Mouse (Mus musculus) MEL (cell line): ENCODE data around the gene Fam204a. TPM values are rescaled to one million over a fixed set of nuclear protein-coding genes. Genes with fewer than 3 reads are reported as not detected.

Experiments used
- DNase-seq: peaks from one replicate; pipeline ENCODE4 v3.0.0; 2011; ENCODE audit warnings: low read depth, low spot score
- H3K27ac ChIP-seq: 2 replicates; pipeline ENCODE4 v1.5.1; 2012; ENCODE audit warnings: low read depth, mild to moderate bottlenecking, control low read depth, low read length, moderate library complexity; ENCODE audit not compliant: control insufficient read depth
- H3K27me3 ChIP-seq, 2 experiments: fragments of 150-350 bp in 1 of 2; sonication (generic) in 1 of 2; 2 replicates each; pipeline ENCODE4 v1.6.1; 2012; ENCODE audit warnings: low read length in 2 of 2, mild to moderate bottlenecking in 2 of 2, improper control_type of control experiment in 1 of 2, moderate library complexity in 1 of 2; ENCODE audit not compliant: insufficient read depth in 2 of 2, control insufficient read depth in 1 of 2
- H3K36me3 ChIP-seq, 2 experiments: 2 replicates each; pipeline ENCODE4 v1.6.1; 2012 to 2014; ENCODE audit warnings: low read length in 2 of 2, improper control_type of control experiment in 1 of 2, inconsistent platforms in 1 of 2, mild to moderate bottlenecking in 1 of 2; ENCODE audit not compliant: insufficient read depth in 2 of 2, control insufficient read depth in 1 of 2
- H3K4me1 ChIP-seq, 2 experiments: fragments of 150-350 bp in 1 of 2; sonication (generic) in 1 of 2; 2 replicates each; pipeline ENCODE4 v1.6.1; 2012; ENCODE audit warnings: low read length in 2 of 2, improper control_type of control experiment in 1 of 2, mild to moderate bottlenecking in 1 of 2; ENCODE audit not compliant: insufficient read depth in 2 of 2, control insufficient read depth in 1 of 2
- H3K4me3 ChIP-seq, 2 experiments: fragments of 150-350 bp in 1 of 2; sonication (generic) in 1 of 2; 2 replicates each; pipeline ENCODE4 v1.5.1; 2012; ENCODE audit warnings: low read depth in 2 of 2, low read length in 2 of 2, mild to moderate bottlenecking in 2 of 2, moderate library complexity in 2 of 2, control low read depth in 1 of 2, improper control_type of control experiment in 1 of 2; ENCODE audit not compliant: control insufficient read depth in 1 of 2, insufficient read depth in 1 of 2
- H3K79me2 ChIP-seq: 2 replicates; pipeline ENCODE4 v1.6.1; 2012; ENCODE audit warnings: mild to moderate bottlenecking, low read length, moderate library complexity; ENCODE audit not compliant: control insufficient read depth, poor library complexity, insufficient read depth
- H3K9ac ChIP-seq: 2 replicates; pipeline ENCODE4 v1.6.1; 2012; ENCODE audit warnings: low read depth, mild to moderate bottlenecking, control low read depth, low read length, moderate library complexity; ENCODE audit not compliant: control insufficient read depth, poor library complexity, severe bottlenecking
- H3K9me3 ChIP-seq: fragments of 150-350 bp; sonication (generic); replicated peaks from 2 replicates; pipeline ENCODE4 v1.6.1; 2012; ENCODE audit warnings: mild to moderate bottlenecking, low read length, improper control_type of control experiment, moderate library complexity; ENCODE audit not compliant: insufficient read depth
- ELF1 ChIP-seq: IDR thresholded peaks from 2 replicates; pipeline ENCODE4 v1.6.1; 2014; ENCODE audit warnings: low read depth, mild to moderate bottlenecking, inconsistent platforms, low read length, improper control_type of control experiment, moderate library complexity
- GATA1 ChIP-seq: IDR thresholded peaks from 2 replicates; pipeline ENCODE4 v1.6.1; 2011; ENCODE audit warnings: low read depth, low read length, improper control_type of control experiment
- HCFC1 ChIP-seq: IDR thresholded peaks from 2 replicates; pipeline ENCODE4 v1.6.1; 2012; ENCODE audit warnings: low read depth, mild to moderate bottlenecking, inconsistent platforms, low read length, improper control_type of control experiment, moderate library complexity
- MAZ ChIP-seq: IDR thresholded peaks from 2 replicates; pipeline ENCODE4 v1.6.1; 2012; ENCODE audit warnings: low read depth, mild to moderate bottlenecking, inconsistent platforms, low read length, improper control_type of control experiment
- MEF2A ChIP-seq: IDR thresholded peaks from 2 replicates; pipeline ENCODE4 v1.6.1; 2014; ENCODE audit warnings: low read depth, mild to moderate bottlenecking, inconsistent platforms, low read length, improper control_type of control experiment; ENCODE audit not compliant: poor library complexity, insufficient replicate concordance, severe bottlenecking; ENCODE audit errors: extremely low read depth
- MXI1 ChIP-seq: IDR thresholded peaks from 2 replicates; pipeline ENCODE4 v1.6.1; 2011; ENCODE audit warnings: mild to moderate bottlenecking, low read depth, low read length, improper control_type of control experiment
- MYB ChIP-seq: IDR thresholded peaks from 2 replicates; pipeline ENCODE4 v1.6.1; 2011; ENCODE audit warnings: mild to moderate bottlenecking, low read depth, low read length, improper control_type of control experiment
- MYC ChIP-seq: IDR thresholded peaks from 2 replicates; pipeline ENCODE4 v1.6.1; 2011; ENCODE audit warnings: low read depth, mild to moderate bottlenecking, low read length, improper control_type of control experiment, moderate library complexity
- NELFE ChIP-seq: IDR thresholded peaks from 2 replicates; pipeline ENCODE4 v1.6.1; 2011; ENCODE audit warnings: low read depth, low read length, improper control_type of control experiment
- POLR2AphosphoS5 ChIP-seq: IDR thresholded peaks from 2 replicates; pipeline ENCODE4 v1.6.1; 2012; ENCODE audit warnings: low read depth, borderline replicate concordance, mild to moderate bottlenecking, inconsistent platforms, low read length, moderate library complexity, mixed read lengths
- RCOR1 ChIP-seq: IDR thresholded peaks from 2 replicates; pipeline ENCODE4 v1.6.1; 2012; ENCODE audit warnings: low read depth, mild to moderate bottlenecking, inconsistent platforms, low read length, improper control_type of control experiment
- SIN3A ChIP-seq: IDR thresholded peaks from 2 replicates; pipeline ENCODE4 v1.6.1; 2012; ENCODE audit warnings: low read length, improper control_type of control experiment, inconsistent platforms
- TAL1 ChIP-seq: IDR thresholded peaks from 2 replicates; pipeline ENCODE4 v1.6.1; 2012; ENCODE audit warnings: mild to moderate bottlenecking, inconsistent platforms, low read length, moderate library complexity, mixed read lengths
- UBTF ChIP-seq: IDR thresholded peaks from 2 replicates; pipeline ENCODE4 v1.6.1; 2012; ENCODE audit warnings: low read depth, mild to moderate bottlenecking, inconsistent platforms, low read length, improper control_type of control experiment, moderate library complexity, borderline replicate concordance; ENCODE audit not compliant: insufficient read depth
- USF1 ChIP-seq: IDR thresholded peaks from 2 replicates; pipeline ENCODE4 v1.6.1; 2014; ENCODE audit warnings: low read depth, mild to moderate bottlenecking, inconsistent platforms, low read length, improper control_type of control experiment, moderate library complexity
- ZMIZ1 ChIP-seq: IDR thresholded peaks from 2 replicates; pipeline ENCODE4 v1.6.1; 2012; ENCODE audit warnings: low read depth, mild to moderate bottlenecking, inconsistent platforms, low read length, improper control_type of control experiment, moderate library complexity
- polyA plus RNA-seq, 2 experiments: library from polyadenylated mRNA; stranded (reverse) in 1 of 2; unstranded in 1 of 2; fragments of >175 nt in 1 of 2; fragments of >200 nt in 1 of 2; gene quantifications; 2 replicates each; pipeline versions ENCODE4 v1.2.1 to v1.2.4; 2012; ENCODE audit warnings: low replicate concordance in 2 of 2, low read depth in 1 of 2; ENCODE audit not compliant: insufficient read length in 2 of 2, insufficient read depth in 1 of 2, missing spikeins in 1 of 2
- total RNA-seq: library from RNA; depleted of rRNA; stranded (reverse); fragments of 300-350 nt; gene quantifications from 2 replicates; pipeline ENCODE4 v1.2.3, GENCODE M21; 2012

The Fam204a gene
- total and polyA plus RNA-seq, 3 experiments, result 51.2 to 54.0 TPM; not detected in 1

GRCm38 (mm10) chr19:60251197-60251596, 24.7 kb upstream of the Fam204a start:
- peaks cover 7 to 17% of the 10 kb centered on the region in 2 experiments for H3K27me3 ChIP-seq
- no peaks in the 10 kb centered on the region for H3K4me1 ChIP-seq
- no peak overlapping the region for H3K27ac ChIP-seq
- TF ChIP-seq USF1 (no peak), MAZ (no peak), UBTF (no peak), POLR2AphosphoS5 (no peak), MEF2A (no peak), ELF1 (no peak), SIN3A (no peak)
- H3K9ac ChIP-seq, result no peak overlapping the region
- no peaks in the 10 kb centered on the region for H3K36me3 ChIP-seq
- no peak for DNase-seq
- no peak overlapping the region for H3K4me3 ChIP-seq
- H3K79me2 ChIP-seq, result no peaks in the 10 kb centered on the region
- no peaks in the 10 kb centered on the region for H3K9me3 ChIP-seq

GRCm38 (mm10) chr19:60245250-60245649, 18.7 kb upstream of the Fam204a start:
- Histone ChIP-seq H3K4me3 (no peak overlapping the region), H3K36me3 (no peaks in the 10 kb centered on the region), H3K27me3 (peaks cover 11 to 22% of the 10 kb centered on the region in 2 experiments)
- DNase-seq, result no peak
- no peak for TF ChIP-seq UBTF
- no peak for TF ChIP-seq RCOR1
- TF ChIP-seq MYB, result no peak
- no peak for TF ChIP-seq GATA1
- no peak for TF ChIP-seq NELFE
- no peak for TF ChIP-seq SIN3A
- TF ChIP-seq MYC, result no peak
- TF ChIP-seq TAL1, result no peak
- TF ChIP-seq HCFC1, result no peak
- TF ChIP-seq MXI1, result no peak
- TF ChIP-seq ZMIZ1, result no peak
- TF ChIP-seq, all 39 proteins: peak for 0
- Histone ChIP-seq H3K4me1 (no peaks in the 10 kb centered on the region), H3K79me2 (no peaks in the 10 kb centered on the region), H3K27ac (no peak overlapping the region), H3K9ac (no peak overlapping the region), H3K9me3 (no peaks in the 10 kb centered on the region)
